Mouse (Mus musculus) retina, adult 2 months (tissue): Measurements from ENCODE around the gene Gcn1l1.

Source experiments
- DNase-seq: peaks from one replicate; pipeline ENCODE4 v3.0.0-alpha.2; 2012; ENCODE audit warnings: low read depth, low spot score

Gene Gcn1l1

DNA sequence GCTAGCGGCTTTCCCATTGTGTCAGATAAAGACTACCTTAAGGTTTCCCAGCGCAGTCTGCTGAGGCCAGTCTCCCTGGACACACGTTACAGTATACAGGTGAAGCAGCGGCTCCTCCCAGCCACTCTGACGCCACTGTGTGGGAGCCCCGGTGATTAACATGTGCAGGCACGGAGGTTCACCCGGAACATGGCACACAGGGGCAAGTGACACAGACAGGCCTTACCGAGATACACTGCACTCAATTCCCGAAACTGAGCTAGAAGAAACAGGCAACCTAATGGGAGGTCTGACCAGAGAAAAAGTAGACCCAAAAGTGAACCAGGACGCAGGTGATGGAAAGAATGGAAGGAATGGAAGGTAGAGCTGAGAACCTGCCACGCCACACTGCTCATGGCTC lies 88.7 kb downstream of the Gcn1l1 start:
- no peak for DNase-seq

DNA sequence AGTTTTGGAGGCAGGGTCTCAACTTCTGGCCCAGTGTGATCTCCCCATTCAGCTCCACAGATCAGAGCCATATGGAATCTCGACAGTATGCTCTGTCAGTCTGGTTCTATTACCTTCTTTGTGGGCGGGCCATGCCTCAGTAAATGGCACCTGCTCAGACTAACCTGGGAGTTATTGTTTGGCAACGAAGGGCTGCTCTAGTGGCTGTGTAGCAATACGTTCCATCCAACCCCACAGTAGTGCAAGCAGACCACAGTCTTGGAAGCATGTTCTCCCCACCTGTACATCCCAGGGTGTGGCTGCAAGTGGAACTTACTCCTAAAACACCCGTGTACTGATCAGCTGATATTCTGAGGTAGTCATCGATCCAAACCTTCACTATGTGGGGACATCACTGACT lies 91.6 kb downstream of the Gcn1l1 start:
- DNase-seq, result no peak

DNA sequence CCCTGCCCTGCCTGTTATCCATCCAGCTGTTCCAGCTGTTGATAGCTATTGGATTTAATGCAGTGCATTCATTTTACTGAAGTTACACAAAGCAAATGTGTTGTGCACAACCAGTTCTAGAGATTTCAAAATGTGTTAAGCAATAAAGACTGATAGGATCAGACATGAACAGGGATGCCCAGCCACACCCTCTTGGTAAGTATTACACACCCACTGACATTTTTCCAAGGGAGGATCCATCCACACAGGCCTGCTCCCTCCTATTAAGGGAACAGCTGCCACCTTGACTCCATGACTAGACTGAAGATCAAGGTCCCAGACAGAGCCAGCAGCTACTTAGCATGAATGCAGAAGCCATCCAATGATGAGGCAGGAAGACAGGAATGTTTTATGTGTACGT lies 92.2 kb downstream of the Gcn1l1 start:
- no peak for DNase-seq

DNA sequence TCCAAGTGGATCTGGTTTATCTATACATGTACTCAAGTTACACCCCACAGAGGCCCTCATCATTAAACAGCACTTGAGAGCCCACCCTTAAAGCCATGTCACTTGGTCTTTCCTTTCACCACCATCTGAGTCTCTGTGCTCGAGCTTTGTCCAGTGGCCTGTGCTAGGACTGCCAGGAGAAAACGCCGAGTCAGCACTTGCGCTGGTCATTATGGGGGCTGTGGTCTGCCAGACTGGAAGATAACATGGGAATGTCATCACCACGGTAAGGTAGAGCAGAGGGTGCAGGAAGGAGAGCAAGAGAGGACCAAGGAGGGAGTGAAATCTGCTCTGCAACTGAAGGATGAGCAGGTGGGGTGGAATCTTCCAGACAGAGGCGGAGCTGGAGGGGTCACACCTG lies 93.3 kb downstream of the Gcn1l1 start:
- DNase-seq, result no peak

DNA sequence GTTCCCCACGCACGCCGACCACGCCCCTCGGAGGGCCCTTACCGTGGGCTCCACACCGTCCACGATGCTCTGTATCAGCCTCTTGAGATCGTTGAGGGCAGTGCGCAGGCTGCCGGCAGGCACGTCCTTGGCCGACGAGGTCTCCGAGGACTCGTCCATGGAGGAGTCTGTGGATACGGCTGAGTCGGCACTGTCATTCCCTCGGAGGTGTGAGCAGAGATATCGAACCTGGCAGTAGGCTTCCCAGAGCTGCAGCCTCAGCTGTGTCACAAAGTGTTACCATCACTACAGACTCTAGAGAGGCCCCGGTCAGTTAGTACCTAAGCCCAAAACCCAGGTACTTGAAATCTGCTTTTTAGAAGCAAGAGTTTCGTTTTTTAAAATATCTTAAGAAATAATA lies 97.6 kb downstream of the Gcn1l1 start:
- no peak for DNase-seq

DNA sequence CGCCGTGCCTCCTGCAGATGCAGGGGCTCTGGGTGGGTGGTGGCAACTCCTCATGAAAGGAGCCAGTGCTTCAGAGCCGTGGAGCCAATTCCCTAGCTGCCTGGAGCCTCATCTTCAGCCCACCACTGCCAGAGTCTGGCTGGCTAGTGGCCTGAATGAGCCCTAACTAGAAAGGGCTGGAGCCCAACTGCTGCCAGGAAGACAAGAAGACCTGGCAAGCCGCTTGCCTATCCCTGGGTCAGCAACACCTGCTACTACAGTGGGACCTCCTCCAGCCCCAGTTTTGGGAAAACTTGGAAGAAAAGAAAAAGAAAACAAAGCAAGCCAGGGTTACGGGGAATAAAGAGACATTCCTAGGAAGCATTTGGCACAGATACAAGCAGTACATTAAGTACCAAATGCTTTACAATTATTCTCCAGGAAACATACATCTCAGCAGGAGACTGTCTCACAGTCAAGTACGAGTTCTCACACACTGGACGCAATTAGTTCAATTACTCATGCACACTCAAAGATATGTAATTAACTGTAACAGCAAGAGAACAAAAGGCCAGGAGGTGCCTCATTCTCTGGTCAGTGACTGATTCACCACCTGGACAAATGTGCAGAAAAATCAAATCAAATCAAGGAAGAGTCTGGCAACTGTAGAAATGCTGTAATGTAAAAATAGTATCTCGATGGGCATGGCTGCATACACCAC lies 101.5 kb downstream of the Gcn1l1 start:
- no peak for DNase-seq

DNA sequence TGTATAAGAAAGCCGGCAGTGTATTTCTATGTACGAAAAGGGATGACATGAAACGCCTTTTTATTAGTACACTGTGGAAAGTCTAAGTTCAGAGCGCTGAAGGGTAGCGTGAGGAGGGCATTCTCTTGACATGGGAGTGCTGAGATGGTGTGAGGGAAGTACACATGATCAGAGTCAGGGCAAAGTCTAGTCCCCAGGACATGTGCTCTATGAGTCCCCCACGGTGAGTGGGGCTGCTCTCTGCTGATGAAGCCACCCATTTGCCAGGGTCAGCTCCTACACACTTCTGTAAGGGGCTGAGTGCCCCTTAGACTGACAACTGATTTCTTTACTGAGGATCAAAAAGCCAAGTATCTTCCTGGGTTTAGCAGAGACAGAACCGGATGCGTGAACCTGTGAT lies 102.2 kb downstream of the Gcn1l1 start:
- DNase-seq, result no peak

DNA sequence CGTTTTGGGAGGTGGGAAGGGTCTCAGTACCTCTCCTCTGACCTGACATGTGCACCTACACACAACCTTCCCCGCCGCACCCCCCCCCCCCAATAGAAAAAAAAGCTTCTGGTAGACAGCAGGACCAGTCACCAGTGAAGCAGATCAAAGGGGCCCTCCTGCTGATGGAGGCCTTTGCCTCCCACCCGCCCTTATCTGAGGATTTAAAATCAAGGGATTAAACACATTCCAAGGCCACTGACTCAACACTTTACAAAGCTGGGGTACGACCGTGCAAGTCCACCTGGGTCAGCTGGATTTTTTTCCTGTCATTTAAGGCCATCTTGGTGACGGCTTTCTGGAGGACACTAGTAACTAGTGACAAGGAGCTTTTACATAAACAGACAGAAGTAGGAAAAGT lies 102.8 kb downstream of the Gcn1l1 start:
- DNase-seq, result no peak

DNA sequence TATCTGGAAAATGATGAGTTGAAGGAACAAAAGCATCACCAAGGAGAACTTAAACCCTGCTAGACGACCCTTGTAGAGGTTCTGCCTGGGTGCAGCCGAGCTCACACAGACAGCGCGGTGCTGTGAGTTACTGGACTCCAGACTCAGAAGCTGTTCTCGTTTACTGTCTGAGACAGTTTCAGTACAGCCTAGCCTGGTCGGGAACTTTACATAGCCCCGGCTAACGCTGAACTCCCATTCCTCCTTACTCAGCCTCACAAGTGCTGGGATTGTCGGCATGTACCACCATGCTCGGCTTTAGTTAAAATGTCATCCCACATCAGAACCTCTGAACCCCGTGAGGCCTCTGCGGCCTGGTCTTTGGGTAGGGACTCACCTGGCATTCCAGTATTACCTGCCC lies 103.9 kb downstream of the Gcn1l1 start:
- DNase-seq, result no peak

DNA sequence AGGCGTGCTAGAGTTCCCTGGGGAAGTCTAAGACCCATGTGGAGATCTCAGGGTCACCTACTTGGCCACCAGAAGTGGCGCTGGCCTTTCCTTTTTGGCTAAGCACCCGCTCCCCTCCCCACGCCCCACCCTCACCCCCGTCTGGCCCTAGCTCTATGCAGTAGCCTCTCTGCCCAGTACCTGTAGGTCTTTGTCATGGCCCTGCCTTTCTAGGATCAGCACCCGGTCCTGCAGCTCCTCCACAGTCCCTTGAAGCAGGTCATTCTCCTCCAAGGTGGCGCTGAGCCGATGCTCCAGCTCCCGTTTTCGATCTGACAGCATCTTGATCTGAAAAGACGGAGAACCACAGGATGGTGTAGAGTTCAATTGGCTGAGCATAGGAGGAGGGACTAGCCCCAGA lies 104.9 kb downstream of the Gcn1l1 start:
- DNase-seq, result no peak

DNA sequence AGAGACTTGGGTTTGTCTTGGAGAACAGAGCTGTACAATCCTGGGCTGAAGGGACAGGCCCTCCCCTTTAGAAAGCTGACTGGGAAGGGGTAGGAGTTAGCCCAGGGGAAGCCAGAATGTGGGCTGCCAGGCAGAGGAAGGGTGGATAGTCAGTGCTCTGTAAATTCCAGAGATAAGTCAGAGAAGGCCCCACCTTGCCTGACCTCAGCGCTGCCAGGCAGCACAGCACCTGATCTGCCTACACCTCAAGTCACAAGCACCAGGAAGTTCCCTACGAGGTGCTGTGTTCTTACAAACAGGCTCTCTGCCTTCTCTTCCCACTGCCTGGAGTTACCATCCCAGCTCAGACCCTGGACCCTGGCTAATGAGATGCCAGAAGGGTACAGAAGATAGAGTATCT lies 105.4 kb downstream of the Gcn1l1 start:
- DNase-seq, result no peak

DNA sequence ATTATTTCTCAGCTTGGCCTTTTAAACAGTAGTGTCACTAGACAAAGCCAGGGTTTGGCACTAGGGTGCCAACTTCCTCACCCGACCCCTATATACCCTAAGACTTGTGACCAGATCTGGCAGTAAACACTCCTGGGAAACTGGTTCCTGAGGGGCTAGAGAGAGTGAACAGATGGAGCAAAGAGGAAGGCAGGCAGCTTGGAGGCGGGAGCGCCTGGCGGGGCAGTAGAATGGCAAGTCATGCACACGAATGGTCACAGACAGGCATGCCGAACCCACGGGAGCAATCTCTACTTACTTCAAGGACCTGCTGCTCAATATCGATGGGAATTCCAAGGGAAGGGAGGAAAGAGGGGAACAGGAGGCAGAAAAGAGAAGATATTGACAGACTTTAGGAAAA lies 106.8 kb downstream of the Gcn1l1 start:
- DNase-seq, result no peak
